Mouse (Mus musculus) testis, adult 2 months (tissue): ENCODE measurements at regions not wholly inside any gene's neighbourhood (a gene's known extent, or its start where the extent isn't known, plus 50 kb on each side); places are given as distances from the start of the nearest gene placed in this dataset.

Experiments used
- CTCF ChIP-seq: fragments of 200-500 bp; IDR thresholded peaks from 2 replicates; pipeline ENCODE4 v1.5.1; 2012; ENCODE audit warnings: low read depth, mild to moderate bottlenecking, inconsistent platforms, low read length, moderate library complexity; ENCODE audit not compliant: control insufficient read depth, insufficient read depth, insufficient replicate concordance
- POLR2A ChIP-seq: fragments of 200-500 bp; IDR thresholded peaks from 2 replicates; pipeline ENCODE4 v1.6.1; 2012; ENCODE audit warnings: low read depth, mild to moderate bottlenecking, inconsistent platforms, low read length, moderate library complexity; ENCODE audit not compliant: control insufficient read depth

- no peak for TF ChIP-seq CTCF
- no peak for TF ChIP-seq POLR2A
These were observed 81.5 kb upstream of the Tet2 start for GRCm38 (mm10) chr3:133626442-133626841.
